Mouse (Mus musculus): ENCODE measurements around the gene Gm1673.
A peak's percentile ranks its signal among the peaks of the same experiment; 100 is the strongest.
"Not testable (repeated sequence)": the region's sequence is repeated elsewhere in the genome, so short reads cannot be mapped to it uniquely, and the experiment has no call there.

Gm1673 gene

GRCm38 (mm10) chr5:33983309-33984121 lies at the start of gene Gm1673:
Gene Gm1673 (plus strand): TSS chr5:33983433.
- peak; percentile 91 for DNase-seq (ENCODE audit: low spot score)

DNA sequence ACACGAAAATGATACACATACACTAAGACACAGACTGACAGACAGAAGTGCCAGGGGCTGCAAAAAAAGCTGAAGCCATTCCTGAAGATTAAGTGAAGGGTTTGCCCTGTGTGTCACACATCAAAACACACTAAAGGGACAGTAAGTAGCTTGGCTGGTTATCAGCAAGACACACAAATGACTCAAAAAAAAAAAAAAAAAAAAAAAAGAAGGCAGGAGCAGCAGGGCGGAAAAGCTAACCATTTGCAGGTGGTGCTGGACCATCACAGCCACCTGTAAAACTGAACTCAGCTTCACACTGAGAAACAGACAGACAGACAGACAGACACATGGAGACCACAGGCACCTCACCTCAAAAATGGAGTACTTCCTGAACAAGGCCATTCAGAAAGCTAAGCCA lies 49.2 kb upstream of the Gm1673 start:
- no peak for DNase-seq (ENCODE audit: low spot score)

DNA sequence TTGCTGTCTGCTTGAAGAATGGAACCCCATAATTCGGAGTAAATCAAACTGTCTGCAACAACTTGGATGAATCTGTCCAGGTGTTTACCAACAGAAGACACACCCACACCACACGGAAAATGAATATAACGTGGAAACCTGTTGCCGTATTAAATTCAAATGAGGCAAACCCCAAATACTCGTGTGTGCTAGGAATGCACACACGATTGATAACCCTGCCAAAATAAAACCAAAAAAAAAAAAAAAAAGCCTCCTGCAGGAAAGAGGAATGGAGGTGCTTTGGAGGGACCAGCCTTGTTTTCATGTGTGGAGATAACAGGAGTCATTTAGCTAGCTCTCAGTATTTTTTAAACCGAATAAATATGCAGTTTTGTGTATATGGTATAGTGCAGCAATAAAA lies 48.4 kb upstream of the Gm1673 start:
- no peak for DNase-seq (ENCODE audit: low spot score)

DNA sequence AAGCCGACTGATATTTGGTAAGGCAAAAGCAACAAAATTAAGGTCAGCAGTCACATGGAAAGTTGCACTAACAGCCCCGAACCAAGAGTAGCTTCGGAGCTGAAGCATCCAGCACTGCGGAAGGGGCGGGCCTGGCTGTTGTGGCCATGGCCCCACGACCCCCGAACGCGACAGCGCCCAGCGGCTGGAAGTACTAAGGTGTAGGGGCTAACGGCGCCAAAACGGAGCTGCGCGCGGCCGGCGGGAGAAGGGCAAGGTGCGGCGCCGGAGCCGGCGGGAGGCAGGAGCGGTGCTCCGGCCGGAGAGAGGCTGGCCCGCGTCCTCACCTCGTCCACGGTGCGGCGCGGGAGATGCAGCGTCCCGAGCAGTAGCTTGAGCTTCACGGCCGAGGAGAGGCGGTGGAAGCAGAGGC lies 47.5 kb upstream of the Gm1673 start:
- DNase-seq (ENCODE audit: low spot score), result no peak

DNA sequence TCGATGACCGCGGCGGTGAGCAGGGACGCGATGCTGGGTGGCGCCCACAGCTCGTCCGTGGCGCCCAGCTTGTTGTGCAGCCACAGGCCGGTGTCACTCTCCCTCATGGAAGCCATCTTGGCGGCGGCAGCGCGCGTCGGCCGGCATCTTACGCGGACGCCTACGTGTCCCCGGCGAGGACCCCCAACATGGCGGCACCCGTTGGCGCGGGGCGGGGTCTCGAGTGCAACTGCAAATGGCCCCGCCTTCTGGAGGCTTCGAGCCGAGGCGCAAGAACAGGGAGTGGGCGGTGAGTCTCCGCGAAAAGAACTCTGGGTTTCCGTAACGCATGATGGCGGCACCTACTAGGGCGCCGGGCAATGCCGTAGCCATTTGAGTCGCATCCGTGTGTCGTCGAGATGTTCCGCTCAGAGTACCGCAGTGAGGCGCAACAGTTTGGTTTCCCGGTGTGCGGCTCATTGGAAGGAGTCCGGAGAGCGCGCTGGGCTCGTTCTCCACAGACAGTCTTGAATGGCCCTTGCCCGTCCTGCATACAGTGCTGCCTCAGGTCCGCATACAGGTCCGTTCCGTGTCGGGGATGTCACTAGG lies 47.0 kb upstream of the Gm1673 start, which contains the start of gene Nelfa:
Gene Nelfa, minus strand, starts transcription at position 294 of the 588 bp plus-strand sequence.
- DNase-seq (ENCODE audit: low spot score), result peak; percentile 99

- DNase-seq (ENCODE audit: low spot score), result no peak
Observed at GRCm38 (mm10) chr5:33937230-33937629, 46.0 kb upstream of the Gm1673 start.

- DNase-seq (ENCODE audit: low spot score), result no peak
Observed at GRCm38 (mm10) chr5:33938448-33938847, 44.8 kb upstream of the Gm1673 start.

DNA sequence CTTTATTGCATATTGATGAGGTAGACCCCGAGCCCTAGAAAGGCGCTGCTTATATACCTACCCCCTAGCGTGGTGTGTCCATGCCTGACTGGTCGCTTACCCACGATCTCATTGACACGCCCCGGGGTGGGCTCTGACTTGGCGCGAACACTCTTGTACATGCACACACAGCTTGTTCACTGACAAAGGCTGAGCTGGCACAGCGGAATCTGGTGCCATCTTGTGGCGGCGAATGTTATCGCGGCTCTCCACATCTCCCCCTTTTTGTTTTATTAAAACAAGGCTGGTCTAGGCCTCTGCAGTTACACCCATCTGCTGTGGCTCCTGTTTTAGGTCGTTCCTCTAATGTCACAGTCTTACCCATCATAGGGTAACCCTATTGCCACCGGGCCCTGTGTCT lies 36.2 kb upstream of the Gm1673 start:
- DNase-seq (ENCODE audit: low spot score), result not testable (repeated sequence)

- peak; percentile 61 for DNase-seq (ENCODE audit: low spot score)
Observed at GRCm38 (mm10) chr5:33948314-33948713, 34.9 kb upstream of the Gm1673 start.

- peak; percentile 32 for DNase-seq (ENCODE audit: low spot score)
Observed at GRCm38 (mm10) chr5:33953471-33954185, 29.6 kb upstream of the Gm1673 start.

- DNase-seq (ENCODE audit: low spot score), result peak; percentile 92
Observed at GRCm38 (mm10) chr5:33954354-33954753, 28.9 kb upstream of the Gm1673 start.

DNA sequence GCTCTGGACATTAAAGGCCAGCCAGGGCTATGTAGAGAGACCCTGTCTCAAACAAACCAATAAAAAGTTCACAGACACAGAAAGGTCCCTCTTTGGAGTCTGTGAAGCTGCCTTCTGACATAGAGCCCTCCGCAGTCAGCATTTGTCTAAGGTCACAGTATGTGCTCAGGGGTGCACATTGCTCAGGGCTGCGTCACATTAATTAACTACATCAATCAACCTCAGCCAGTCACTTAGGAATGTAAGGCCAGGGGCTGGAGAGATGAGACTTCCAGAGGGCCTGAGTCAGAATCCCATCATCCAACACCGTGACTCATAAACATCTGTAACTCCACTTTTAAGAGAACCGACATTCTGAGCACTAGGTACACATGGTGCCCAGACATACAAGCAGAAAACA lies 27.4 kb upstream of the Gm1673 start:
- DNase-seq (ENCODE audit: low spot score), result no peak

DNA sequence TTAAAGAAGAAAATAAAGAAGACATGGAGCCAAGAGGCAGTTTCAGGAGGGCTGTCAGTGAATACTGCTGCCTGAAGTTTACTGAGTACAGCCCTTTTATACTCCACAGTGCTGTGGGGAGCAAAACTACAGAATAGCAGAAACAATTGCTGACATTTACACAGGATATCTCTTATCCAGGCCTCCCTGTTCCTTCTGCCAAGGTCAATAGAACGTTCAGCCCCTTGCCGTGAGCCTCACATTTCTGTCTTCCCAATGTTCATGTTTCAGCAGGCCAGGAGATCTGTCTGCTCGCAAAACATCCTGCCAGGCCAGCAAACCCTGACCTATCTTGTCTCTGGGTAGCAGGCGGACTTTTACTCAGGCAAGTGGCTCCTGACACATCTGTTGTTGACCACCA lies 23.9 kb upstream of the Gm1673 start:
- no peak for DNase-seq (ENCODE audit: low spot score)

GRCm38 (mm10) chr5:33974736-33975135 lies 8.5 kb upstream of the Gm1673 start:
- DNase-seq (ENCODE audit: low spot score), result no peak

GRCm38 (mm10) chr5:33976267-33976666 lies 7.0 kb upstream of the Gm1673 start:
- DNase-seq (ENCODE audit: low spot score), result no peak

GRCm38 (mm10) chr5:33982731-33983259 lies 438 bp upstream of the Gm1673 start:
- no peak for DNase-seq (ENCODE audit: low spot score)

DNA sequence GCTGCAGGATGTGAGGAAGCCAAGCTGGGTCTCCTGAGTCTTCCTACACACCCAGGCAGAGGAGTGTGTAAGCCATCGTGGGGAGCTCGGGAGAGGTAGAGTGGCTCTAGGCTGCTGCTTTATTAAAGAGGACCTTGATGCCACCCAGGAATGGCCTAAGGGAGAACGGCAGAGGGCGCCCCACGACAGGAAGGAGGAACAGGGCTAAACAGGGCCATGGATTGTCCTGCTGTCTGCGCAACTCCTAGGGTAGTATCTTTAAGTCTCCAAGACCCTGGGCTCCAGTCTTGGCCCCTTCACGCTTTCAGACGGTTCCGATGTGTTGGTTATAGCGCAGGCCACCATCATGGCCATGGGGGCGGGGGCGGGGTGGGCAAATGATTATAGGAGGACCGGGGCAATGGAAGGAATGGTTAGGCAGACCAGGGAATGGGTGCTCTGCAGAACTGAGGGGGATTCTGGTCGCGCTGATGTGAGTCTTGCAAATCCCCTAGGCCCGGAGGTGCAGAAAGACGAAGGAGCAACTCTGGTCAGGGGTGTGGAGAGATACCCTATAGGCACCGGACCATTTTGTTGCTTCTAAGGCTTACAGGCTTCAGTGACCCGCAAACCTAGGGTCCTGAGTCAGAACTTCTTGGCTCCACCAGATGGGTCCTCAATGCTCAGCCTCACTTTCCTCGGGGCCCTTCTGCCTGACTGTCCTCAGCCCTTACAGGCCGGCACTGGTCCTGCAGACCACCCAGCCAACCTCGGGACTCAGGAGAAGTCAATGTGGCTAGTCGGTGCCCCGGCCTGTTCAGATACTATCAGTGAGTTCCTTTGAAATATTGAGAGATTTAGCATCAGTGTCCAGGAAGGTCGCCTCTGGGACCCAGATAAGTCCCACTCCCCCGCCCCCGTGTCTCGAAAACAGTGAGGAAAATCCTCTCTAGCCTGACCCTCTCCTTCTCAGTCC lies 11.7 kb downstream of the Gm1673 start:
- DNase-seq (ENCODE audit: low spot score), result no peak

- DNase-seq (ENCODE audit: low spot score), result peak; percentile 40
Observed at GRCm38 (mm10) chr5:33995843-33996693, 12.8 kb downstream of the Gm1673 start, which contains the start of gene Nat8l. Gene Nat8l (plus strand): TSS chr5:33995984.

GRCm38 (mm10) chr5:33996694-33997045 lies 13.4 kb downstream of the Gm1673 start:
- DNase-seq (ENCODE audit: low spot score), result no peak

DNA sequence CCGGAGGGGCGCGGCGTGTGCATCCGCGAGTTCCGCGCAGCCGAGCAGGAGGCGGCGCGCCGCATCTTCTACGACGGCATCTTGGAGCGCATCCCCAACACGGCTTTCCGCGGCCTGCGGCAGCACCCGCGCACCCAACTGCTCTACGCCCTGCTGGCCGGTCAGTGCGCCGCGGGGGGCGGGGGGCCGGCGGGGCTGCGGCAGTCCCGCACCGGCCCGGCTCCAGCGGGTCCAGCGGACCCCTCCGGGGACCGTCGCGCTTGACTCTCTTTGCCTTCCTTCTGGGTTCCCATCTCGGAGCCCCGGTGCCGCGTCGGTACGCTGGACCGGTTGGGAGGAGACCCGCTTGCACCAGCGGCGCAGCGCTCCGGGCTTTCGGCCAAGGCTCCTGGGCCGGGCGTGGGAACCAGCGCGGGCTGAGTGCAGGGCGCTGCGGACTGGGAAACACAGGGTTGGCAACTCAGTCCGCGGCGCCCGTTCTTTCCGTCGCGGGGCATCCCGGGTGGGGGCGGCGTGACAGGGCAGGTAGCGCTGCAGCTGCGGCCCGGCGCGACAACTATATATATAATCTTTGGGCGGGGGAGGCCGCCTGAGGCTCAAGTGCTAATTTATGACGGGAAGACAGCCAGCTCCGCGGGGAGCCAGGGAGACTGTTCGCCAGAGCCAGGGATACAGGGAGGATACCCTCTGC lies 14.0 kb downstream of the Gm1673 start:
- DNase-seq (ENCODE audit: low spot score), result peak; percentile 37

Measured in MN1 (cell line).